Mouse (Mus musculus) embryonic facial prominence, embryonic 15.5 days (tissue): ENCODE data around the gene Tacr2. TPM values are rescaled to one million over a fixed set of nuclear protein-coding genes. Genes with fewer than 3 reads are reported as not detected.

Experiments used
- ATAC-seq: fragments of 200-750 bp; cut with Nextera tagmentation; 2 replicates; pipeline ENCODE4 v1.8.0; 2017; ENCODE audit warnings: low read depth, moderate TSS enrichment; ENCODE audit not compliant: insufficient number of reproducible peaks, low FRiP score, low TSS enrichment
- H3K27ac ChIP-seq: fragments of 300-500 bp; sonication (generic); replicated peaks from 2 replicates; pipeline ENCODE4 v1.5.1; 2015; ENCODE audit warnings: mild to moderate bottlenecking, inconsistent platforms
- H3K27me3 ChIP-seq: fragments of 300-500 bp; sonication (generic); 2 replicates; pipeline ENCODE4 v1.6.1; 2015; ENCODE audit warnings: inconsistent platforms
- H3K36me3 ChIP-seq: fragments of 300-500 bp; sonication (generic); 2 replicates; pipeline ENCODE4 v1.6.1; 2015; ENCODE audit warnings: mild to moderate bottlenecking, inconsistent platforms
- H3K4me1 ChIP-seq: fragments of 300-500 bp; sonication (generic); 2 replicates; pipeline ENCODE4 v1.6.1; 2015; ENCODE audit warnings: inconsistent platforms
- H3K4me2 ChIP-seq: fragments of 300-500 bp; sonication (generic); replicated peaks from 2 replicates; pipeline ENCODE4 v1.6.1; 2015; ENCODE audit warnings: mild to moderate bottlenecking, inconsistent platforms
- H3K4me3 ChIP-seq: fragments of 300-500 bp; sonication (generic); replicated peaks from 2 replicates; pipeline ENCODE4 v1.5.1; 2015; ENCODE audit warnings: mild to moderate bottlenecking, inconsistent platforms
- H3K9ac ChIP-seq: fragments of 300-500 bp; sonication (generic); 2 replicates; pipeline ENCODE4 v1.6.1; 2015; ENCODE audit warnings: inconsistent platforms
- H3K9me3 ChIP-seq: fragments of 300-500 bp; sonication (generic); replicated peaks from 2 replicates; pipeline ENCODE4 v1.6.1; 2016; ENCODE audit warnings: inconsistent platforms
- WGBS: fragments of 180-500 bp; shearing (Covaris S2); methylation state at CpG from one replicate; pipeline ENCODE4 v1.1.7; 2015; 5-methylcytosine and 5-hydroxymethylcytosine counted together
- polyA plus RNA-seq: library from polyadenylated mRNA; unstranded; fragments of >200 nt; fragmentation: Nextera tagmentation; extraction: Ambion mirVana; gene quantifications from 2 replicates; pipeline ENCODE4 v1.2.1, GENCODE M21; 2015

The Tacr2 gene
- polyA plus RNA-seq, 1 experiment from 2014 or later, result not detected

DNA sequence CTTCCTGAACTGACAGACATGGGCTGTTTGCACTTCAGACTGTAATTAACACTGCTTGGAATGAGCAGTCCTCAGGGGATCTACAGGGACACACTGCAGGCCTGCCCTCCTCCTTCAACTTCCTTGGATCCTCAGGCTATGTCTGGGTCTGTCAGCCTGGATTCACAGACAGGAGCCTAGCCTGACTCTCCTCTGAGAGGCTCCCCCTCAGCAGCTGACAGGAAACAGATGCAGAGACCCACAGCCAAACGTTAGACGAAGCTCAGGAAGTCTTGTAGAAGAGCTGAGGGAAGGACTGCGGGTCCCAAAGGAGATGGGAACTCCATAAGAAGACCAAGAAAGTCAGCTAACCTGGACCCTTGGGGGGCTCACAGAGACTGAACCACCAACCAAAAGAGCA, 54.2 kb downstream of the Tacr2 start:
- ATAC-seq, result 0 out of 2 replicates have a peak, but pooled peaks have one; percentile 37
- peaks cover 11% of the 10 kb centered on the region; the same call in 1 of the 2 replicates for H3K4me1 ChIP-seq
- H3K4me2 ChIP-seq, result no peak overlapping the region
- H3K36me3 ChIP-seq, result peaks cover 4% of the 10 kb centered on the region; the same call in 1 of the 2 replicates
- H3K9me3 ChIP-seq, result no peaks in the 10 kb centered on the region
- WGBS, result 20% methylated on average over 3 of the region's 3 CpGs
- no peak overlapping the region for H3K4me3 ChIP-seq
- 0 out of 2 replicates have a peak overlapping the region, but pooled peaks have one; percentile 44 for H3K27ac ChIP-seq
- H3K27me3 ChIP-seq, result no peaks in the 10 kb centered on the region
- H3K9ac ChIP-seq, result no peak overlapping the region

DNA sequence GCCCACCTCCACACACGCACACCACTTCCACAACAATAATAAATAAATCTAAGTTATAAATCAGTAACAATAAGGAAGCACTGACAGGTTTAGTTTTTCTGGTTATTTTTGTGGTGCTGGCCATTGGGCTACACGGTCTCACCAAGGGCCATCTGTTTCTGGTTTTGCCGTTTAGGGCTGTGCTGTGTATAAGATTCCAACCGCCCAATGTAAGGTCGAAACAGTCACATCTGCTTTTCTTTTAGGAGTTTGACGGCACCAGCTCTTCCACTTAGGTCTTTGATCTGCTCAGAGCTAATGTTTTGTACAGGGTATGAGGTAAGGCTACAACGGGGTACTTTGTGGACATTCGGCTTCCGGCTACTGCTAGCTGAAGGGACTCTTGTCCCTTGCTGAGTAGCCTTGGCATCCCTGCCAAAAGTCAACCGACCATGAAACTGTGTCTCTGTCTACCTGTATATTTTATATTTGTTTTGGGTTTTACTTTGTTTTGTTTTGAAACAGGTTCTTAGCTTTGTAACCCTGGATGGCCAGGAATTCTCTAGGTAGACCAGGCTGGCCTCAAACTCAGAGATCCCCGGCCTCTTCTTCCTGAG, 56.8 kb downstream of the Tacr2 start:
- 44% methylated on average over 11 of the region's 11 CpGs for WGBS
- no peak overlapping the region for H3K4me3 ChIP-seq
- no peak overlapping the region for H3K9ac ChIP-seq
- H3K4me2 ChIP-seq, result no peak overlapping the region
- no peaks in the 10 kb centered on the region for H3K9me3 ChIP-seq
- H3K27ac ChIP-seq, result no peak overlapping the region
- no peaks in the 10 kb centered on the region for H3K27me3 ChIP-seq
- H3K36me3 ChIP-seq, result peaks cover under 1% of the 10 kb centered on the region; the same call in 1 of the 2 replicates
- ATAC-seq, result no peak
- H3K4me1 ChIP-seq, result peaks cover 15% of the 10 kb centered on the region; the same call in 1 of the 2 replicates

DNA sequence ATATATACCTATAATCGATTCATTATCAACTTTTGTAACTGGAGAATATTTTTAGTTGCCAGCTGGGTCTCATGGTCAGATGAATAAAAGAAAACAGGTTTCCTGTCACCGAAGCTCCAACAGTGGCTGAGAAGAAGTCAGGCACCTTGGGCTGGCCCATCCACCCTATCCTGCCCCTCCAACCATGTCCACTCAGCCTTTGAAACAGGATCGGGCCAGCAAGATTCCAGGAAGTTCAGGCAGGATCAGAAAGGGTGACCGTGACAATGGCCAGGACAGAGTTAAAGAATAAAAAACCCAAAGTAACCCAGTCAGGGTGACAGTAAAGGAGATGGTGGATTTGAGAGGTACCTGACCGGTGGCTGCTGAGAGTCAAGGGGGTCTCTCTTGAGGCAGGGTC, 57.4 kb downstream of the Tacr2 start:
- Histone ChIP-seq H3K9ac (no peak overlapping the region), H3K4me1 (peaks cover 15% of the 10 kb centered on the region; the same call in 1 of the 2 replicates), H3K27ac (no peak overlapping the region), H3K4me2 (no peak overlapping the region), H3K27me3 (no peaks in the 10 kb centered on the region), H3K9me3 (no peaks in the 10 kb centered on the region), H3K36me3 (no peaks in the 10 kb centered on the region), H3K4me3 (no peak overlapping the region)
- no peak for ATAC-seq
- WGBS, result 72% methylated on average over 5 of the region's 5 CpGs

DNA sequence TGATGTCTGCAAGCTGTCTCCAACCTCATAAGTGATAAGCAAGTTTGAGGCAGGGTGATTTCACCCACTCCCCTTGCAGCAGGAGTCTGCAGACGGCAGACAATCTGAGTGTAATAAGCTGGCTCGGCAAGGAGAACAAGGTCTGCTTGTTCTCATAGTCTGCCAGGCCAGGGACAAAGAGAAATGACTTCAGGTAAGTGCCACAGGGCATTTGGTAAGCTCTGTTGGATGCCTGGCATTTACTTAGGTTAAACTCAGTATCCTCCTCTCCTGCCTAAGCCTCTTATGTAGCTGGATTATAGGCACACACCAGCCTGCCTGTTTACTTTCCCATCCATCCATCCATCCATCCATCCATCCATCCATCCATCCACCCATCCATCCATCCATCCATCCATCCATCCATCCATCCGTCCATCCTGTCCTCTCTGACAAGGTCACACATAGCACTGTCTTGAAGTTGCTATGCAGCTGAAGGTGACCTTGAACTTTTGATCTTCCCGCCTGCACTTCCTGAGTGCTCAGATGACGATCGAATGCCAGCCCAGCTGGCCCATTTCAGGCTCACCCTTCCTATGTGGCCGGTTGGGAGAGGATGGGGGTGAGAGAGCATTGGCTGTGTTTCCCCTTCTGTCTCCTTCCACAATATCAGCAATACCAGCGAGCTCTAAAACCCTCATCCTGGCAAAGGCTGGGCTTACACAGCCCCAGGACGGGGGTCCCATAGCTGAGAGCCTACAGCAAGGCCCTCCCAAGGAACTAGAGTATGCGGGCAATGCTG, 58.2 kb downstream of the Tacr2 start:
- Histone ChIP-seq H3K9me3 (no peaks in the 10 kb centered on the region), H3K4me1 (peaks cover 15% of the 10 kb centered on the region; the same call in 1 of the 2 replicates), H3K27me3 (no peaks in the 10 kb centered on the region), H3K4me2 (no peak overlapping the region), H3K4me3 (no peak overlapping the region), H3K27ac (no peak overlapping the region), H3K9ac (no peak overlapping the region), H3K36me3 (no peaks in the 10 kb centered on the region)
- ATAC-seq, result no peak
- WGBS, result 73% methylated on average over 10 of the region's 10 CpGs

DNA sequence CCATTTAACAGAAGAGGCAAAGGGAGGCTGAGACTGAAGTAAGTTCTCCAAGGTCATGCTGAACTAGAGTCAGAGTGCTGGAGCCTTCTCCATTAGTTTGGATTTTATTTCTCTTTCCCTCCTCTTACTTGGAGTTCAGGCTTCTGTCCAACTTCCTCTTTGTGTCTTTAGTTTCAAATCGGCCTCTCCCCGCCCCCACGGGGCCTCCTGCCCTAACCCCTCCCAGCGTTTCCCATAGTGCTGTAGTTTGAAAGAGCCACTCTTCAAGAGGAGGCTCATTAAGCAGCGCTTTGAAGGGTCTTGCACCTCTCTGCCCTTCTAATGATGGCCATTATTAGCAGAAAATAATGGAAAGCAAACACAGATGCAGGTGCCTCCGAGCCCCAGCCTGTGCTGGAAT, 59.2 kb downstream of the Tacr2 start:
- no peaks in the 10 kb centered on the region for H3K9me3 ChIP-seq
- ATAC-seq, result no peak
- H3K4me1 ChIP-seq, result peaks cover 13% of the 10 kb centered on the region; the same call in 1 of the 2 replicates
- WGBS, result 34% methylated on average over 6 of the region's 6 CpGs
- no peaks in the 10 kb centered on the region for H3K36me3 ChIP-seq
- H3K4me2 ChIP-seq, result no peak overlapping the region
- H3K27me3 ChIP-seq, result no peaks in the 10 kb centered on the region
- H3K9ac ChIP-seq, result no peak overlapping the region
- H3K27ac ChIP-seq, result no peak overlapping the region
- no peak overlapping the region for H3K4me3 ChIP-seq

DNA sequence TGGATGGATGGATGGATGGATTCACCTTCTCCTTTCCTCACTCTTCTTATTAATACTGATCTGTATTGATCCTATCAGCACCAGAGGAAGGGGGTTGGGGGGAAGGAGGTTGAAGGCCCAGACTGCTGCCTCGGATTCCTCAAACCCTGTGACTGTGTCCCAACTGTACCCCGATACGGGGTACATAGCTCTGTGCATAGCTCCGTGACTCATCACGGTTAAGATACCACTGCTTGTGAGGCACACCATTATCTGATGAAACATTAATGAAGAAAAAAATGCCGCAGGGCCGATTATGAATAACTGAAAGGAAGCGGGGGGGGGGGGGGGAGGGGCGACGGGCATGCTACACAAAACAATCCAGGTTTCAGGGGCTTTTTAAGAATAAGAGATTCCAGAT, 60.9 kb downstream of the Tacr2 start:
- ATAC-seq, result no peak

DNA sequence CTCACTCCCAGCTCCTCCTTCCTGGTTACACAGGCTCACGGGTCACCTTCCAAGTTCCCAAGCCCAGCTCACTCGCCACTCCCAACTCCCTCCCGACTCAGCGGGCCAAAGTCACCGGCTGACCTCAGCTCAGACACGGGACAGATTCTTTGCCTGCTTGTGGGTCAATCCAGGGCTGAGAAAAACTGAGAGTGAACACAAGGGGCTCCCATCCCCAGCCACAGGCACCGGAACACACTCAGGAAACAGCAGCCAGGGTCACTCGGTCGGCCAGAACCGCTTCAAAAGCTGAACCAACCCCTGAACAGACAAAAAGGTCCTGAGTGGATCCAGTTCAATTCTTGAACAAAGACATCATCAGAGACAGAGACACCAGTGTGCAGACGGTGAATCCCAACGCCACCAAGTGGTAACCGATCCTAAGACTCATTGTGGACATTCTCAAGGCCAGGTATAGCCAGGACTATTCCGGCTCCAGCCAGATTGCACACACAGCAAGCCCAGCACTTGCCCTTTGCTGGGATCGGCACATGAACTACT, 61.7 kb downstream of the Tacr2 start:
- H3K4me2 ChIP-seq, result no peak overlapping the region
- H3K27ac ChIP-seq, result no peak overlapping the region
- H3K27me3 ChIP-seq, result no peaks in the 10 kb centered on the region
- H3K9ac ChIP-seq, result no peak overlapping the region
- H3K4me1 ChIP-seq, result peaks cover 7% of the 10 kb centered on the region; the same call in 1 of the 2 replicates
- H3K9me3 ChIP-seq, result no peaks in the 10 kb centered on the region
- no peaks in the 10 kb centered on the region for H3K36me3 ChIP-seq
- H3K4me3 ChIP-seq, result no peak overlapping the region
- no peak for ATAC-seq
- WGBS, result 59% methylated on average over 15 of the region's 15 CpGs

More for the DNA sequence above, 60.9 kb downstream of the Tacr2 start:
- H3K27me3 ChIP-seq, result no peaks in the 10 kb centered on the region
- no peak overlapping the region for H3K9ac ChIP-seq
- H3K4me2 ChIP-seq, result no peak overlapping the region
- no peaks in the 10 kb centered on the region for H3K36me3 ChIP-seq
- 65% methylated on average over 10 of the region's 10 CpGs for WGBS
- peaks cover 8% of the 10 kb centered on the region; the same call in 1 of the 2 replicates for H3K4me1 ChIP-seq
- no peak overlapping the region for H3K27ac ChIP-seq
- no peaks in the 10 kb centered on the region for H3K9me3 ChIP-seq
- no peak overlapping the region for H3K4me3 ChIP-seq

Other genes with a start within 250 kb of the Tacr2 start
- gene Neurog3, start 119.3 kb upstream of the Tacr2 start, polyA plus RNA-seq, result not detected in 2 replicates
- 20.2 and 21.5 TPM in 2 replicates for gene Fam241b, start 108.5 kb upstream of the Tacr2 start, polyA plus RNA-seq
- gene Tspan15, start 21.2 kb upstream of the Tacr2 start, polyA plus RNA-seq, result 15.8 and 17.0 TPM in 2 replicates
- gene Hk1, start 127.5 kb downstream of the Tacr2 start, polyA plus RNA-seq, result 39.4 and 40.9 TPM in 2 replicates
- gene Hkdc1, start 170.1 kb downstream of the Tacr2 start, polyA plus RNA-seq, result 0.26 and 0.59 TPM in 2 replicates
- 0.41 and 0.68 TPM in 2 replicates for gene 4930507D05Rik, start 197.1 kb downstream of the Tacr2 start, polyA plus RNA-seq
- gene Supv3l1, start 197.3 kb downstream of the Tacr2 start, polyA plus RNA-seq, result 22.5 and 24.0 TPM in 2 replicates
- gene Vps26a, start 234.4 kb downstream of the Tacr2 start, polyA plus RNA-seq, result 69.6 and 73.0 TPM in 2 replicates